Mouse (Mus musculus) cerebellum, adult 9-10 months (tissue): ENCODE results near the gene Etv6.

ENCODE experiments used
- DNase-seq: peaks from one replicate; pipeline ENCODE4 v3.0.0; 2022

The Etv6 gene

DNA sequence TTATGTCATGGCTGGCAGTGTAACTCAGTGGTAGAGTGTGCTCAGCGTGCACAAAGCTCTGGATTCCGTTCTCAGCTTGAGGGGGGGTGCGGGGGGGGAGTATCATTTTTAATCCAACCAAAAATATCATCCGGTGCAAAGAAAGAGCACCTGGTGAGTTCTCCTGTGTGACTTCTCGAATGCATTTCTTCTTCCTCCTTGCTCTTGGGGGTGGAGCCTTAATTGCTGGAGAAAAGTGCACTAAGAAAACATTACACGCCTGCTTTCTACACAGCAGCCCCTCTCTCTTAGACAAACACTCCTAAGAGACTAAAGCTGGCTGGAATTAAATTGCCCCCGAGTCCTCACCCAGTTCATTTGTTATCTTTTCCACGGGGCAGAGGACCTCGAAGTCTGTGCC, 139.6 kb downstream of the Etv6 start:
- no peak for DNase-seq

DNA sequence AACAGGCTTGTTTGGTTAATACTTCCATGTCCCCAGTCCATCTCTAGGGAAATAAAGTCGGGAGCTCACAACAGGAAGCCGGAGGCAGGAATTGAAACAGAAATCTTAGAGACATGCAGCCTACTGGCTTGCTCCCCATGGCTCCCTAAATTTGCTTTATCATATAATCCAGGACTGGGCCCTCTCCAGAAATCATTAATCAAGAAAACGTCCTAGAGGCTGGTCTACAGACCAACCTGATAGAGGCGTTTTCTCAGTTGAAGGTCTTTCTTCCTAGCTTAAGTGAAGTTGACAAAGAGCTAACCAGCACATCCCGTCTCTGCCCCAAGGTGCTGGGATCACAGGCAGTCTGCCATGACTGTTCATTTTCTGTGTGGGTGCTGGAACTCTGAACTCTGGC, 141.7 kb downstream of the Etv6 start:
- no peak for DNase-seq

DNA sequence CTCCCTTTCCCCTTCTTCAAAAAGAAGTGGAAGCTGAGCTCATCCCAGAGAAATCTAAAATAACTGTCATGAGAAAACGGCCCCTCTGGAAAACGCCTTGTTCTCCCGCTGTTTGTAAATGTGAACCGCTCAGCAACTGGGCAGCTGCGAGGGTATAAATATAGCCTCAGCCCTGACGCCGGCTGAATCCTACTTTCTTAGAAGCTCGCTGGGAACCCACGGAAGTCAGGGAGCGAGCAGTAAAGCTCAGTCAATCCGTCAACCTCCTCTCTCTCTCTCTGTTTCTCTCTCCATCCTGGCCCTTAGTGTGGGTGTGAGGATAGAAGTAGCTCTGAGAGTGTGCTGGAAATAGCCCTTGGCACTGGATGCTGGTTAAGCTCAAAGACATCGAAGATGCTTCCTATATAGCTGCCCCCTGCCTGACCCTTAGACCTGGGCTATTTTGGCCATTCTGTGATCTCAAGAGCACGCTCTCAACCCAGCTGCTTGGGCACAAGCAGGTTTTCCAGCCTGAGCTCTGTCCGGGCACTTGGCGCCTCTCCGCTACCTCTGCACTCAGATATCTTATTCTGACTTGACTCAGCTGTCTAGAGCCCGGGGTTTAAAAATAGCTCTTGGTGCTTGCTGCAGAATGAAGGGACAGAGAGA, 146.9 kb downstream of the Etv6 start:
- DNase-seq, result no peak

DNA sequence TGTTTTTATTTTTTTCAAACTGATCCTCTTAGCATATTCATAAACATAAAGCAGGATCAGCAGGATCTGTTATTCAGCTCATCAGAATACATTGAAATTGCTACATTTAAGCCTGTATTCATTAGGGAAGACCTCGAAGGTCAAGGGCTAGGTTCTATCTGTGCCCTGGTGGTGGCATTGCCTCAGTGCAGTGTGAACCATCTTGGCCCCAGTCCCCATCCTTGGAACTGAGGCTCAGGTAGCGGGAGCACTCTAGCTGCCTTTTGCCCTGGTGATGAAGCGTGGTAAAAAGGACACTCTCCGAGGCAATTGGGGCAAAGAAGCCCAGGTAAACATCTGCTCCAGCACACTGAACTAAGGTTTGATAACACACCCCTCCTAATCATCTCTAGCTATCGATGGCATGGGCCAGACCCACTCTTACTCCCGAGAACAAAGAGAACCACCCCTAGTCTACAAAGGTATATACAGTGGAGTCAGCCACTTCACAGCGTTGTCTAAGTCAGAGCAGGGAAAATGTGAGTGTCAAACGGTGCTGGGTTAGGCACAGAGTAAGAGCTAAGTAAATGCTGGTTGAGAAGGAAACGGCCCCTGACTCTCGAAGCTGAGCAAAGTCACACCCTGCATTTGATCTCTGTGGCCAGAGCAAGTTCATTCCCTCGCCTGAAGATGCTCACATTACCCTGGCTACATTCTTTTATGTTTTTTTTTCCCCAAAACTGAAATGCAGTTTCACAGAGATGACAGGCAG, 148.3 kb downstream of the Etv6 start:
- DNase-seq, result no peak

DNA sequence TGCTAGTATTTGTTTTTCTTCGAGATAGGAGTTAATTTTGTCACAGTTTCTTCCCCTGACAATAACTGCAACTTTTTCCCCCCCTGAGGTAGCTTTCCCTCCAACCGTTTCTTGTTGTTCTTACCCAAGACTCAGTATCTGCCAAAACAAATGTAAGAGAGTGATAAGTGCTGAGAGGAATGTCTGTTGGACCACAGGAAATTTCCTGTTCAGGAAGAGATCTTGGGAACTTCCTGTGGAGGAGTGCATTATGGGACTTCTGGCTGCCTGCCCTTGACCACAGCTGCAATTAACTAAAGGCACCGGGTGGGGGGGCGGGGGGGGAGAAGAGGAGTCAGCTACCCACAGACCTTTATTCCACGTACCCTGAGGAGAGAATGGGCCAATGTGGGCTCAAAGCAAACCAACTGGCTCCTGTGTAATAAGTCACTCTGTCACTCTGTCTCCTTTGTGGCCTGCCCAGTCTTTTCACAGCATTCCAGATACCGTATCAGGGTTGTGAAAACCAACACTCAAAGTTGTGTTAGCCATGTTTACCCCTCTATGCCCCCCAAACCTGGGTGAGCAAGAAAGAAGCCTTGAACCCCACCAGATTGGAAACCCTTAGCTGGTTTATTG, 150.9 kb downstream of the Etv6 start:
- DNase-seq, result no peak

DNA sequence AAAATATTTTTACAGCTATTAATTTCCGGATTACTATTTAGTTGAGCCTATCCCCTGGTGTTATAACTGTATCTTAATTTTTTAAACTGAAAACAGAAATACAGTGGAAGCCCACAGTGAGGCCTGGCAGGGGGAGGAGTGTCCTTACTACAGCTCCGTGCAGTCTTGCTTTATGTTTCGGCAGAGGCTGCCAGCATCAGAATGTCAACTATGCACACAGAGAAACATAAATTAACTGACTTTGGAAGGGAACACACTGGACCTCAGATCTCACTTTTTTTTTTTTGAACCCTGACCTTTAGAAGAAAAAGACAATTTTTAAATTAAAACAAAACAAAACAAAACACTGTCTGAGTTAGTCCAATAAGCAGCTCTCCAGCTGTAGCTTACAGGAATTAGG, 153.2 kb downstream of the Etv6 start:
- DNase-seq, result no peak

DNA sequence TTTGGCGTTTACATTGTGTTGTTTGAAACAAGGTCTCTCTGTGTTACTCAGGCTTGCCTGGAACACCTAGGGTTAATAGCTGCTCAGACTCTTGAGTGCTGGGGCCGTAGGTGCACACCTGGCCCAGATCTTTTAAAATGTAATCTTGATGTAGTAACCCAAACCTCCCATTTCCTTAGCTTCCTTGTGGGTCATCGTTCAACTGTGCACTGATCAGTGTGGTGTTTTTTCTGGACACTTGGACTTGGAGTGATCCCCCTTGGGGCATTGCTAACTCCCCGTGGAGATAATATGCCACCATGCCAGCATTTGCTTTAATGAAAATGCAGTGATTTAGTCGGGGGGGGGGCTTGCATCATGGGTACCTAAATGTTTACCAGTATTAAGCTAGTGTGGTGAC, 153.7 kb downstream of the Etv6 start:
- no peak for DNase-seq

DNA sequence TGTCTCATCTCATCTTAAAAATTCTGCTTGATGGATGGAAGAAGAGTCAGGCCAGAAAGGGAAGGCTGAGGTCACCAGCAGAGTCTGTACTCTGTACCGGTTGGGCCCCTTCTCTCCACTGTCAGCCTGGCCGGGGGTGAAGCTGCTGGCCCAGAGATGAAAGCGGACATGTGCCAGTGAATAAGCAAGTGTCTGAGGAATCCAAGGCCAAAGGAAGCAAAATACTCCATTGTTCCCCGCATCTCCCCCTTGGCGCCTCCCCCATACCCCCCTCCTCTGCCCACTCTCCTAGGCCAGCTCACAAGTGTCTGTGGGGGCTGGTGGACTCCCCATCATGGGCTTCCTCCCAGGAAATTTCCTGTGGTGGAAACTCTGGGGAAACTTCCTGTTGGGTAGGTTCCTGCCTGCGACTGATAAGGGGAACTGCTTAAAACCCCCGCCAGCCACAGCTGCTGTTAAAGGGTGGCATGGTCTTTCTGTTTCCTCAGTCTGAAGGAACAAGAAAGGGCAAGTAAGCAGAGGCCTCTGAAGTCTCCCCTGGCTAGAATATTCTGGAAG, 154.2 kb downstream of the Etv6 start:
- DNase-seq, result no peak

DNA sequence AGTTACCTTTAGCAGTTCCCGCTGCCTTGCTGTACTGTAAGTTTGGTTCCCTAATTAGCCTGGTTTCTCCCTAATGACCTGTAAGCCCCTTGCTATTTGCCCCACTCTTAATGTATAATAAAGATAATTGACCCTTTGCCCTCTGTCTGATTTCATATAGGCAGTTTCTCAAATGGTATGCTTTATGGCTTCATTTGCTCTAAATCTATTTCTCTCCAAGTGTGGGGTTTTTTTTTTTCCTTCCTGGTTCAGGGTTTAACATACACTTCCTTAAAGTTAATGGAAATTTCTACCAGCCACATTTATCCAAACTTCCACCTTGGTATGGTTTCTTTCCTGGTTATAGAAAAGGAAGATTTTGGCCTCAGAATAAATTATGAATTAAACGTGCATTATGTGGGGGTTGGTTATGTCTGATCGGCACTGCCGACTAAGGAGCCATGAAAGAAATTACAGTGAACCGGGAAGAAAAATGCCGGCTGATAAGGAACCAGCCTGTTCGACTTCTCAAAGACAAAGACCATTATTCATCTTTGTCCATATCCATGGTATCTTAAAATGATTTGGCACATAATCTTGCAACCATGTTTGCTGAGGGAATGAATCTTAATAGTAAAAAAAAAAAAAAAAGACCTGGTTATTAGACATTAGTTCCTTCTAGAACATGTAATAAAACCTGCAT, 155.2 kb downstream of the Etv6 start:
- no peak for DNase-seq

DNA sequence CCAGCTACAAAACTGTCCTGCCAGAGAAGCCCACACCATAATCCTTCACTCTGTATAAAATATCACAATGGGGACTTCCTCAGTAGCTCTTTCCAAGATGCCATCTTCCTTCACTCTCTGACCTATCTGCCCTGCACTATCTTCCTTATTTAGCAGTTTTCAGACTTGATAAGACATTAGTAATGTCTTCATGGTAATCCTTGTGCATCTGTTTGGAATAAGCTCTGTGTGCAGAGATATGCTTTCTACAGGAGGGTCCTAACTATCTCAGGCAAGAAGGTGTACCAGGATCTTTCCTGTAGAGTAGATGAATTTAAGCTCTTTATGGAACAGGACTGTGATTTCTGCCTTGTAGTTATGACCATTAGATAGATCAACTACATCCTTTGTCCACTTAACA, 157.2 kb downstream of the Etv6 start:
- no peak for DNase-seq

DNA sequence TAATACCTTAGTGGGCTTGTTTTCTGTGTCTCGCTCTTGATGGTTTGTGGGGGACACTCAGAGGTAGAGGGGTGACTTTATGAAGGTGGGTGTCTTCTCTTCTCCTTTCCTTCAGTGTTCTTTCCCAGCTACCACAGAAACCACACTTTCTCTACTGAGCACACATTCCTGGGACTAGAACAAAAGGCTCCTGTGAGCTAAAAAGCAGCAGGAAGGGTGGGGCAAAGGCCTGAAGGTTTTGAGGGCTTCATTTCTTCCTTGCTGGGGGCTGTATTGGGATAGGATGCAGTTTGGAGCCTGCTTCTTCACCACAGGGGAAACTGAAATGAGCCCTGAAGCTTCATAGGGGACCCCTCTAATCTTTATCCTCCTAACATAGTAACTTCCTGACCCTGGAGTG, 164.4 kb downstream of the Etv6 start:
- DNase-seq, result no peak

DNA sequence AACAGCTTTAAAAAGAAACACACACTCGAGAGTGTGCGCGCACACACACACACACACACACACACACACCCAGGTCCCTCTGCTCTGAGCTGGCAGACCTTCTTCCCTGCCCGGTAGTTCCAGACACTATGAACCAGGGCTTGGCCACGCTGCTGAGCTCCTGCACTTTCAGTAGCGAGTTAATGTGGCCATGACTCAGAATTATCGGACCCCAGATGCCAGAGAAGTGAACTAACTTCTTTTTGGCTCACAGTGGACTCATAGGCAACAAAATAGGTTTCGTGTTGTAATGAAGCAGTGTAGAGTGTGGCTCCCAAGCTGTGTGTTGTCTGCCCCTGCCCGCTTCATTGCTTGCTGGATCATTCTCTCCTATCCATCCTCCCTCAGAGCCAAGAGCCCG, 165.1 kb downstream of the Etv6 start:
- no peak for DNase-seq

DNA sequence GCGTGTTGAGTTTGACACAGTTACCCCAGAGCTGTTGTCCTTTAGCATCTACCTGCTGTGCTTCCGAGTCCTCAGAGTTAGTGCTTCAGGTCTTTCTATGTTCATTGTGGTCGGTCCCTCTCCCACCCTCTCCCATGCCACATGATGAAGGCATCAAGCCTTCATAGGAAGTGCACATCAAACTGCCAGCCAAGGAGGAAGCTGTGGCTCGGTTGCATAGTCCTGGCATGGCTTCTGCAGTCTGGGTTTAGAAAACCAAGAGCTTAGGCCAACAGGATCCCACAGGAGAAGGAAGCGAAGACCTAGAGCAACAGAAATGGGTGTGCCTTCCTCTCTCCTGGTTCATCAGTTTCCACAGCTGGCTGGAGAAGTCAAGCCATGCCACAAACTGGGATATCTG, 166.7 kb downstream of the Etv6 start:
- no peak for DNase-seq

DNA sequence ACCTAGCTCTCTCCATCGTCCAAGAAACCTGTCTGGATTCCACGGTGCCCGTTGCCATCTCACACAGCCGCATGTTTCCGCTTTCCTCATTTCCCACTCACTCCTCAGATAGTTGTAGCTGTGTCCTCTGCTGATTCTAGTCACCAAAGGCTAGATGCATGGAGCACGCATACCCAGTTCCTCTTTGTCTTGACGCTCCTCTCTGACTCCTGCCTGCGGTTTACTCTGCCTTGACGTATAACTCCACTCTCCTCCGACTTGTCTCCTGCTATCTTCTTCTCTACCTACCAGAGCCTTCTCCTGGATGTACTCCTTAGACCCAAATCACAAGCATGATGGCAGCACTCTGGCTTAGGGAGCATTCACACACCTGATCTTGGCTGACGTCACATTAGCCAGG, 169.7 kb downstream of the Etv6 start:
- no peak for DNase-seq

DNA sequence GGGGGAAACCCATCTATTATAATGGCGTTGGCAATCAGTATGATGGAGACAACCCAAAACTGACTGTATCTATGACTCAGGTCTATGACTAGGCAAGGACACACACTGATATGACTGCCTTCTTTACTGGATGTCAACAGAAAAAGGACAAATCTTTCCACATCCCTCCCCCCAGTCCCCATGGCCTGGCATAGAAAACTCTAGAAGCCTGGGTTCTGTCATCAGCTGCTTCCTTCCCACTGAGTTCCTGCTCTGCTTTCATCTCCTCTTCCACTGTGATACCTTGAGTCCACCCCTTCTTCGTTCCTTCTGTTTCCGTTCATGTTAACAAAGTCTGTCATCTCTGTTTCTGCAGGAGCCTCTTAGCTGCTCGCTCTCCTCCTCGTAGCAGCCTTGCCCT, 170.2 kb downstream of the Etv6 start:
- DNase-seq, result no peak

DNA sequence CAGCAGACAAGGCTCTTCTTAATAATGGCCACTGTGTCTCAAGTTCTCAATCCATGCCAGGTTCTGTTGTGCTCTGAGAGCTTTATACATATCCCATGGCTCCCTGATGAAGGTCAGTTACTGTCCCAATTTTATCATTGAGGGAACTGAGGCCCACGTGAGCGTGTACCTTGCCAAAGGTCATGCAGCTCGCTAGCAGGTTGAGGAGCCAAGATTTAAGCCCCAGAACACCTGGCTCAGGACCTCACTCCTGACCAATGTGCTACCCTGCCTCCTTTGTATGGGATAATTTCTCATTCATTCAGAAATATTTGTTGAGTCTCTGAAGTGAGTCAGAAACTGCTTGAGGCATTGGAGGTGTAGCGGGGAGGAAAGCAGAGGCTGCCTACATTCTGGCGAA, 170.8 kb downstream of the Etv6 start:
- DNase-seq, result no peak

DNA sequence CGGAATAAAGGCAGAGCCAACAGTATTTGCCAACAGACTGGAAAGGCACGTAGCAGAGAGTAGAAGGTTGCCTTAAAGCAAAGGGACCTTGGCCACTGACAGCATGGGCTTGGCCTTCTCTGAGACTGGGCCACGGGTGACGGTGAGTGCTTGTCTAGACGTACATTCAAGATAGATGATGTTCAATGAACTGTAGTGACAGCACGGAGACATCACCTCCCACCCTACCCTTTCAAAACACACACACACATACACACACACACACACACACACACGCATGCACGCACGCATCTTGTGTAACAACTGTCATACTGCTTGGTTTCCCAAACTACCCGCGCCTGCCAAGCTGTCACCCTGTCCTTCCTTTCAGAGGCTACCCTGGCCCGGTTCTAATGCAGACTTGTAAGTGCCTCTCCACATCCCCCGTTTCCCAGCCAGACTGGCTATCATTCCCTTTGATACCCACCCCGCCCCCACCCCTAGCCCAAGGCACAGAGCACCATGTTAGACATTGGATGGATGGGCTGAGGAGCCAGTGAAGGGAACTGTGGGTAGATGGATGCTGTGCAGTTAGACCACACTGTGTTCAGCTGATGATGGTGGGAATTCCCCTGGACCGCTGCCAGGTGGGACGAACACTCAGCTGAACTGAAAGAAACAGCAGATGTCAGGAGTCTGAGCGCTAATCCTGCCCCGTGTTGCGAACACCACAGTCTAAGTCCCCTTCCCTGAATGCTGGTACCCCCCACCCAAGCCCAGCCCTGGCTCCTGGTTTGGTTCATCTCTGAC, 172.1 kb downstream of the Etv6 start:
- DNase-seq, result no peak

DNA sequence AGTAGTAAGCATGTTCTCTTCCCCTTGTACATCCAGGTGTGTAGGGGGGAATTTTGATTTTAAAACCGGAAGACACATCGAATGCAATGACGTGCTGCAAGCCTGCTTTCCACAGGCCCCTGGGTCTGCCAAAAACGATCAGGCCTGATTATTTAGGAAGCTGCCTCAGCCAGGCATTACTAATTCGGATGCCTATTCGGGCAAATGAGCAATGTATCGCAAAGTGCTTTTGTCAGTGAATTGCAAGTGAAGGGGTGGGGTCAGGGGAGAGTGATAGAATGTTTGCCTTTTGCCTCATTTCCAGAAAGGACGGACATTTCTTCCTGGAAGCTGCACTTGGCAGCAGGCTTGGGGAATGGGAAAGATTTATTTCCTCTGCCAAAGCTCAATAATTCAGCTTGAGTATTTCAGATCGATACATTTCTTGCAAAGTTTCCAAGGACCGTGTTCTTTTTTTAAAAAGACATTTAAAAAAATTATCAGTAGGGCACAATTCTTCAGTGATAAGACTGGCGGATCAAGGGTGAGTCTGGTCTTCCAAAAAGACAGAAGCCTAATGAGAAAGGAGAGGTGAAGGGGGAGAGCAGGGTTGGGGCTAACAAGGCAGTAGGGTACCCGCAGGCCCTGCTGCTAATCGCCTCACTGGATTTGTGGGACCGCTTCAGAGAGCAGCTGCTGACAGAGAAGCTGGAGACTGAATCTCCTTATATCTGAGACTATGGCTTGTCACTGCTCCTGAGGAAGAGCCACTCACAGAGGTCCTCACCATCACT, 172.9 kb downstream of the Etv6 start:
- no peak for DNase-seq

DNA sequence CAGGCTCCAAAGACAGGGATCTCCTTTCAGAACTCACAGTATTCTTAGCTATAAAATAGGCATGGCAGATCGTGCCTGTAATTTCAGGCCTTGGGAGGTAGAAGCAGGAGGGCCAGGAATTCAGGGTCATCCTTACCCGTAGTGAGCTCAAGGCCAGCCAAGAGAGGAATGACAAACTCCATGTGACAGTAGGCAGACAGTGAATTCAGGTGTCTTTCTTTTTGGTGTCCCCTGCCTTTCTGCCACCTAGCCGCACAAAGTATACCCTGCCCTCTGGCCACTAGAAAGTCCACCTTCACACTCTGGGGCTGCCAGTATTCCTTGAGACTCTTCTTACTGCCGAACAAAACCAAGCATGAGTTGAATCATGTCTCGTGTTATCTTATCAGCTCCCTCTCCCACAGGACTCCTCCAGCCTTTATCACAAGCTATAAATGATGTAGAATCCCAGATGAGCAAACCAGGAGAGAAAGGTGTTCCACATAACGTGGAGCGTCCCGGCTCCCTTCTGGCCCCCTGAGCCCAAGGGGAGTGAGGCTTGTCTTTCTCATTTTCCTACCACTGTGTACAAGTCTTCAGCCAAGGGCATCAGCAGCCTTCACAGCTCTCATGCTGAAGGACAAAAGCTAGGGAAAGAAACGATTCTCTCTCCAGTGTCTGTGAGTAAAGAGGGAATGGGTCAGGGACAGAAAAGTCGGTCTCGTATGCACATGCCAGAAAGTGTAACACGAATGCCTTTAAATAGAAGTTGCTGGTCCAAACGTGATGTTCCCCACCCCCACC, 175.4 kb downstream of the Etv6 start:
- no peak for DNase-seq

DNA sequence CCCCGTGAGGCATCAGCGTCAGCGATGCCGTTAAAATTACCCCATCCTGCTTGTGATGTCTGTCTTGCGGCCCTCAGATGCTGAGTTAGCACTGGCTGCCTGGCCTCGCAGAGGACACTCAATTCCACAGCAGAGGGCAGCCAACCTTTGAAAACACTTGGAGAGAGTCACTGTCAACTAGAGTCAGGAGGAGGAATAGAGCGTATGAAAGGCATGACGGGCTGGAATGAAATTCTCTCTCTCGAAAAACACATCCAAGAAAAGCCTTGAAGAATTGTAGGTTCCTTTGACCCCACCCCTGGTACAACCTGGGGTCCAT, 175.9 kb downstream of the Etv6 start:
- DNase-seq, result no peak

DNA sequence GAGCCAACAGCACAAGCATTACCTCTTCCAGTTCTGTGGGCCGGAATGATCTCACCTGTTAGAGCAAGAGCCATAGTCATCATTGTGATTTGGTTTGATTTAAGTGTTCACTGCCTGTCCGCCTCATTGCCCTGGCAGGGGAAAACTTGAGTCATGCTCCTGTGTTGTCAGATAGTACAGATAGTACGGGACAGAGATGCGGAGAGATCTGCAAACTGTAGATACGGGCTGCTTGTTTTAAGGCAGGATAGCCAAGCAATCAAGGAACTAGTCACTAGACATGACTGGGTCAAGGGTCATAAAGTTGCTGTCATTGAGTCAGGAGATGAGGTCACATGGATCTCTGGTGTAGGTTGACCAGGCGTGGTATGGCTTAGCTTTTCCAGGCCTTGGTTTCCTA, 182.2 kb downstream of the Etv6 start:
- no peak for DNase-seq
